Mouse (Mus musculus): ENCODE data around the gene Pnpt1.

DNA sequence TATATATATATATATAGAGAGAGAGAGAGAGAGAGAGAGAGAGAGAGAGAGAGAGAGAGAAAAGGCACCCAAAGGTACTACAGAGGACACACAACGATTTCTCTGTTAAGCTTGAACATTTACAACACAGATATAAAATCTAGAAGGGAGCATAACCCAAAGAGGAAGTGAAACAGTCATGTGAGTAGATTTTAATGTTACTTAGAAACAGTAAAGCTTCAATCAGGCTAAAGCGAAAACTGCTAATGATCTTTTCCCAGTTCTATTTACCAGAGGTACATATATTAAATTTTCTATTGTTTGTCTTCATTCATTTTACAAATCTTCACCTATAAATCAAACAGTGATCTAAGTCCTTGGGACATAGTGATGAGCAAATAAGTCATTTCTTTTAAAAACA, 18.4 kb downstream of the Pnpt1 start:
- TF ChIP-seq CTCF (conservative IDR thresholded peaks at IDR 0.05; ENCODE audit: low read length) (no peak), POU5F1 (IDR thresholded peaks at IDR 0.05; ENCODE audit: borderline replicate concordance, low read length) (no peak), NANOG (IDR thresholded peaks at IDR 0.05; ENCODE audit: borderline replicate concordance, low read length) (no peak)

All from E14TG2a.4 (cell line).